In the genomic region with DNA sequence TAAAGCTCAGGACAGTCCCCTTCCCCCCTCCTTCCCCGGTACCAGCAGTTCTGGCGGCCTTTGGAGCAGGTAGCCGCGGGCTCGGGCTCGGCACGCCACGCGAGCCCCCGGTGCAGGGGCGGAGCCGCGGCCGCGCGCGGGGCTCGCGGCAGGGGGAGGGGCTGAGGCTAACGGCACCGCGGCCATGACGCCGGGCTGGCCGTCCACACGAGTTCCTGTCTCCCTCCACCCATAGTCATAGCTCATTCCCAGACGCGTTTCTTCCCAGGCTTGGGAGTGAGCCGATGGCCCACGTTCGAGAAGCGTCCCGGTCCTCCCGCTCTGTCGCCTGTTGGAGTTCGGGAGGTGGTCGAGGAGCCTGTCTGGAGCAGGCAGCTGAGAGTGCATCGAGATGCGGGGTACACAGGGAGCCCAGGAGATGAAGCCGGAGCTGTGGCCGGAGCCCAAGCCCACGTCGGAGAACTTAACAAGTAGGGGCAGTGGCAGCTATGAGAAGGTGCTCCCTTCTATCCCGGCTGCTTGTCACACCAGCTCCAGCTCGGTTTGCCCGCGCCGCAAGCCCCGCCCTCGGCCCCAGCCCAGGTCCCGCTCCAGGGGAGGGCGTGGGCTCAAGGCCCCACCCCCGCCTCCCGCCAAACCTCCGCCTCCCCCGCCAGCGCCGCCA, we compare ENCODE assay signal across 8 mouse cellular contexts. TPM values are rescaled to one million over a fixed set of nuclear protein-coding genes. Genes with fewer than 3 reads are reported as not detected.
DNase-seq lines count a peak whose midpoint lies in the region; ATAC-seq and TF ChIP-seq lines count a peak whose summit lies in the region.

No protein-coding gene starts in this region.

- ATAC-seq in Patski: peak; percentile 42
- peak; percentile 94 for ATAC-seq in lung, embryonic 16.5 days (ENCODE audit: low read depth)

- DNase-seq in Patski (ENCODE audit: low read depth, low spot score): no peak
- DNase-seq in cerebellum, adult 9-11 months: peak; percentile 72
- peak; percentile 5 to 34 for DNase-seq in frontal cortex, postnatal 10 days (ENCODE audit: low spot score in 2 of 2)
- DNase-seq in hindbrain, embryonic 10.5 days (ENCODE audit: low spot score): peak; percentile 59
- DNase-seq in layer of hippocampus, adult 9-10 months (ENCODE audit: low spot score): peak; percentile 1
- peak; percentile 41 for DNase-seq in ovary, postnatal 14 days (ENCODE audit: low spot score)
- peak; percentile 33 for DNase-seq in thymus, postnatal 14 days

- POLR2A ChIA-PET in Patski (lab: Charles Lee): no interaction called here

- H3K36me3 ChIP-seq in hindbrain, embryonic 10.5 days: peaks cover 4% of the 10 kb centered on the region; the same call in 1 of the 2 replicates
- no peaks in the 10 kb centered on the region for H3K36me3 ChIP-seq in lung, embryonic 16.5 days (ENCODE audit: control insufficient read depth, insufficient read depth, low read length)

- peak overlapping the region; percentile 66 for H3K4me2 ChIP-seq in lung, embryonic 16.5 days (ENCODE audit: low read depth, low read length)

- TF ChIP-seq CTCF in Patski (IDR thresholded peaks at IDR 0.05): no peak

- no peaks in the 10 kb centered on the region for H3K9me3 ChIP-seq in hindbrain, embryonic 10.5 days
- H3K9me3 ChIP-seq in lung, embryonic 16.5 days (ENCODE audit: control insufficient read depth, low read length): no peaks in the 10 kb centered on the region

- H3K27me3 ChIP-seq in Patski: peaks cover 42% of the 10 kb centered on the region
- peaks cover 23% of the 10 kb centered on the region for H3K27me3 ChIP-seq in hindbrain, embryonic 10.5 days (ENCODE audit: insufficient read depth, poor library complexity, severe bottlenecking)
- no peaks in the 10 kb centered on the region for H3K27me3 ChIP-seq in lung, embryonic 16.5 days (ENCODE audit: control insufficient read depth, insufficient read depth, low read depth, low read length)

- peak overlapping the region; percentile 63 for H3K4me3 ChIP-seq in hindbrain, embryonic 10.5 days
- H3K4me3 ChIP-seq in lung, embryonic 16.5 days (ENCODE audit: low read length): peak overlapping the region; percentile 67

- CTCF ChIA-PET in Patski (lab: Charles Lee): no interaction called here

- in situ Hi-C loops in Patski (cut with MboI; ENCODE audit: low pct_unique_long_range_greater_than_20kb): no loop called here

- 16% methylated on average over 58 of the region's 58 CpGs for WGBS in hindbrain, embryonic 10.5 days
- 11% methylated on average over 44 of the region's 58 CpGs for WGBS in lung, embryonic 16.5 days

- 0 out of 2 replicates have a peak, but pooled peaks cover 4% of the 10 kb centered on the region for H3K4me1 ChIP-seq in hindbrain, embryonic 10.5 days (replicated peaks)
- H3K4me1 ChIP-seq in lung, embryonic 16.5 days (replicated peaks; ENCODE audit: control insufficient read depth, insufficient read depth, low read length): no peaks in the 10 kb centered on the region

- H3K9ac ChIP-seq in lung, embryonic 16.5 days (ENCODE audit: low read length): peak overlapping the region; percentile 65

- H3K27ac ChIP-seq in hindbrain, embryonic 10.5 days: peak overlapping the region; percentile 90
- H3K27ac ChIP-seq in lung, embryonic 16.5 days (ENCODE audit: low read length): peak overlapping the region; percentile 44

RNA-seq across cellular contexts. Expression of gene Usp51, which starts 0.9 kb away (rescaled TPM):
- polyA plus RNA-seq in Patski (2021): not detected
- 3.8 and 5.0 TPM in 2 replicates for polyA plus RNA-seq in hindbrain, embryonic 10.5 days (2016; fragmentation: Nextera tagmentation; extraction: Ambion mirVana)
- 0.47 and 0.60 TPM in 2 replicates for polyA plus RNA-seq in lung, embryonic 16.5 days (2015; fragmentation: Nextera tagmentation; extraction: Ambion mirVana)

RNA-seq across cellular contexts. Expression of gene Mageh1, which starts 30.2 kb away (rescaled TPM):
- polyA plus RNA-seq in Patski (2021): 0.59 TPM
- 79.9 and 89.2 TPM in 2 replicates for polyA plus RNA-seq in hindbrain, embryonic 10.5 days (2016; fragmentation: Nextera tagmentation; extraction: Ambion mirVana)
- 48.1 and 48.9 TPM in 2 replicates for polyA plus RNA-seq in lung, embryonic 16.5 days (2015; fragmentation: Nextera tagmentation; extraction: Ambion mirVana)

Comparison
In these comparisons a context has a peak if more than half of its experiments do, and no peak if none do; other contexts are left out.
1. RNA of gene Mageh1, which starts 30.2 kb away (polyA plus RNA-seq): 79.9 to 89.2 TPM in hindbrain, embryonic 10.5 days and 48.1 to 48.9 TPM in lung, embryonic 16.5 days; 0.59 TPM in Patski (single experiment); every median in the first group is over 10 times any median in the second.